Mouse (Mus musculus) adipose tissue, adult 10 weeks (tissue): Measurements from ENCODE around the gene Esp34. TPM values are rescaled to one million over a fixed set of nuclear protein-coding genes. Genes with fewer than 3 reads are reported as not detected.

Source experiments
- polyA plus RNA-seq: library from polyadenylated mRNA; stranded (reverse); fragments of 350-450 nt; fragmentation: Illumina TruSeq; extraction: RNeasy Lipid Tissue Mini Kit (QIAGEN cat#74804); gene quantifications from one replicate; pipeline ENCODE4 v1.2.3, GENCODE M21; 2014; ENCODE audit warnings: low read depth, low replicate concordance

Gene Esp34
- polyA plus RNA-seq: not detected

GRCm38 (mm10) chr17:38553892-38554291 is at the start of gene Esp34:
Gene Esp34, plus strand, starts transcription at chr17:38554192.

Other genes with a start within 250 kb of the Esp34 start
- not detected for gene Olfr137, start 246.6 kb upstream of the Esp34 start, polyA plus RNA-seq
- gene Olfr136, start 224.4 kb upstream of the Esp34 start, polyA plus RNA-seq: not detected
- gene Esp36, start 134.0 kb upstream of the Esp34 start, polyA plus RNA-seq: not detected
- gene Esp31, start 85.3 kb downstream of the Esp34 start, polyA plus RNA-seq: not detected